Mouse (Mus musculus) intestine, embryonic 15.5 days (tissue): ENCODE measurements at regions not wholly inside any gene's neighbourhood (a gene's known extent, or its start where the extent isn't known, plus 50 kb on each side); places are given as distances from the start of the nearest gene placed in this dataset.

Experiments used
- ATAC-seq: fragments of 200-750 bp; cut with Nextera tagmentation; 2 replicates; pipeline ENCODE4 v1.8.0; 2017; ENCODE audit warnings: moderate TSS enrichment, moderate library complexity
- H3K27ac ChIP-seq: fragments of 300-500 bp; sonication (generic); 2 replicates; pipeline ENCODE4 v1.5.1; 2015; ENCODE audit warnings: mild to moderate bottlenecking, inconsistent platforms
- H3K27me3 ChIP-seq: fragments of 300-500 bp; sonication (generic); replicated peaks from 2 replicates; pipeline ENCODE4 v1.6.1; 2015; ENCODE audit warnings: inconsistent platforms
- H3K36me3 ChIP-seq: fragments of 300-500 bp; sonication (generic); 2 replicates; pipeline ENCODE4 v1.6.1; 2015; ENCODE audit warnings: inconsistent platforms
- H3K4me1 ChIP-seq: fragments of 300-500 bp; sonication (generic); replicated peaks from 2 replicates; pipeline ENCODE4 v1.6.1; 2015; ENCODE audit warnings: inconsistent platforms
- H3K4me2 ChIP-seq: fragments of 300-500 bp; sonication (generic); replicated peaks from 2 replicates; pipeline ENCODE4 v1.6.1; 2015; ENCODE audit warnings: mild to moderate bottlenecking, inconsistent platforms
- H3K4me3 ChIP-seq: fragments of 300-500 bp; sonication (generic); replicated peaks from 2 replicates; pipeline ENCODE4 v1.5.1; 2015; ENCODE audit warnings: inconsistent platforms
- H3K9ac ChIP-seq: fragments of 300-500 bp; sonication (generic); 2 replicates; pipeline ENCODE4 v1.6.1; 2015; ENCODE audit warnings: inconsistent platforms
- H3K9me3 ChIP-seq: fragments of 300-500 bp; sonication (generic); 2 replicates; pipeline ENCODE4 v1.6.1; 2016; ENCODE audit warnings: inconsistent platforms
- WGBS: fragments of 180-500 bp; shearing (Covaris S2); methylation state at CpG from one replicate; pipeline ENCODE4 v1.1.7; 2015; 5-methylcytosine and 5-hydroxymethylcytosine counted together

DNA sequence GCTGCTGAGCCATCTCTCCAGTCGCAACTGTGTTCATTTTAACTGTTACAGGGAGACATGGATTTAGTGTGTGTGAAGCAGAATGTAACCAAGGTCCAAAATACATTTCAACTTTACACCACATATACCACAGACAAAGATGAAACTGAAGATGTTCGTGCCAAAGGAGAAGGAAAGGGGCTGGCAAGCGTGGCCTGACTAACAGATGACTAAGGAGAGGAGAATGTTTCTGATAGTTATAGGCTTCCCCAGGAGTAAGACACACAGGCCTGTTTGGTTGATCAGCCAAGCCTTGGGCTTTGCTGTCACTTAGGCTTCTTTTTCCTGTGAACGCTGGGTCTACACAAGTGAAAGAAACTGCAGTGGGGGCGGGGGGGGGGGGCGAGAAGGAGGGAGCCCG is 189.8 kb downstream of the Btg1 start:
- Histone ChIP-seq H3K36me3 (no peaks in the 10 kb centered on the region), H3K9me3 (no peaks in the 10 kb centered on the region), H3K4me3 (no peak overlapping the region), H3K27me3 (no peaks in the 10 kb centered on the region), H3K4me1 (0 out of 2 replicates have a peak, but pooled peaks cover 2% of the 10 kb centered on the region), H3K9ac (no peak overlapping the region), H3K27ac (no peak overlapping the region), H3K4me2 (no peak overlapping the region)
- ATAC-seq: no peak
- 65% methylated on average over 7 of the region's 7 CpGs for WGBS

- Histone ChIP-seq H3K36me3 (no peaks in the 10 kb centered on the region), H3K4me3 (no peak overlapping the region)
- WGBS: 41% methylated on average over 1 of the region's 1 CpGs
Observed at GRCm38 (mm10) chr10:96821852-96822251, 205.0 kb downstream of the Btg1 start.

GRCm38 (mm10) chr10:96822344-96823335 is 205.8 kb downstream of the Btg1 start:
- no peak for ATAC-seq
- Histone ChIP-seq H3K9me3 (no peaks in the 10 kb centered on the region), H3K27ac (no peak overlapping the region)

More at GRCm38 (mm10) chr10:96821852-96822251, 205.0 kb downstream of the Btg1 start:
- Histone ChIP-seq H3K27ac (no peak overlapping the region), H3K27me3 (no peaks in the 10 kb centered on the region), H3K4me2 (no peak overlapping the region), H3K9ac (no peak overlapping the region), H3K4me1 (no peaks in the 10 kb centered on the region), H3K9me3 (no peaks in the 10 kb centered on the region)
- ATAC-seq: no peak

DNA sequence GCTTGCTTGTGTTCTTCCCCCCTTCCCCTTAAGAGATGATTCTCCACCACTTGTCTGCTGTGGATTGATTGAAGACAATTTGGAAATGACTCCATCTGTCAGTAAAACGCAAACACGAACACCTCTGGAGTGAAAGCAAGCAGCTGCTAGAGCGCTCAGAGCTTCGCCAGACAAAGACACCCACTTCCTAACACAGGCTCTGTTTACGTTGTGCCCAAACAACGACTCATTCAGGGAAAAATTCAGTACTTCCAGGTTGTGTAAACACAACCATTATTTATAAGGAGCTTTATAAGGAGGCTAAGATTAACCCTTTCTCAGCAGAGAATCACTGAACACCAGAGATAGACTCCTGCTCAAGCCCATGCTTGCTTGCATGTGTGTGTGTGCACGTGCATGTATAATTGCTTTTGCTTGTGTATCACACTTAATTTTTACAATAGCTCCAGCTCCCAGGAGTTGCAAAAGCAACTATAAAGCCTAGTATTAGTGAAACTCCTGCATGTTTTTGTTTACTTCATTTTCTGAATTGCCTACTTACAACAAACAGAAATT is 209.5 kb downstream of the Btg1 start:
- no peaks in the 10 kb centered on the region for H3K36me3 ChIP-seq
- no peaks in the 10 kb centered on the region for H3K4me1 ChIP-seq
- H3K27ac ChIP-seq: no peak overlapping the region
- ATAC-seq: peak; percentile 55
- no peak overlapping the region for H3K4me3 ChIP-seq
- H3K9me3 ChIP-seq: no peaks in the 10 kb centered on the region
- 18% methylated on average over 7 of the region's 7 CpGs for WGBS
- no peaks in the 10 kb centered on the region for H3K27me3 ChIP-seq
- H3K4me2 ChIP-seq: peak overlapping the region; percentile 14; the same call in 1 of the 2 replicates
- H3K9ac ChIP-seq: no peak overlapping the region

More at GRCm38 (mm10) chr10:96822344-96823335, 205.8 kb downstream of the Btg1 start:
- H3K27me3 ChIP-seq: no peaks in the 10 kb centered on the region
- no peaks in the 10 kb centered on the region for H3K4me1 ChIP-seq
- H3K9ac ChIP-seq: no peak overlapping the region
- H3K4me2 ChIP-seq: no peak overlapping the region
- H3K36me3 ChIP-seq: no peaks in the 10 kb centered on the region
- WGBS: 57% methylated on average over 7 of the region's 7 CpGs
- H3K4me3 ChIP-seq: no peak overlapping the region

- no peaks in the 10 kb centered on the region for H3K4me1 ChIP-seq
- ATAC-seq: no peak
- no peaks in the 10 kb centered on the region for H3K36me3 ChIP-seq
- no peak overlapping the region for H3K27ac ChIP-seq
- H3K9ac ChIP-seq: no peak overlapping the region
- 84% methylated on average over 5 of the region's 5 CpGs for WGBS
- H3K4me2 ChIP-seq: no peak overlapping the region
- H3K9me3 ChIP-seq: no peaks in the 10 kb centered on the region
- H3K4me3 ChIP-seq: no peak overlapping the region
- no peaks in the 10 kb centered on the region for H3K27me3 ChIP-seq
Observed at GRCm38 (mm10) chr10:96827971-96828370, 211.2 kb downstream of the Btg1 start.

GRCm38 (mm10) chr10:96828581-96829246 is 211.9 kb downstream of the Btg1 start:
- no peak overlapping the region for H3K4me2 ChIP-seq
- H3K9me3 ChIP-seq: no peaks in the 10 kb centered on the region
- no peak overlapping the region for H3K9ac ChIP-seq
- ATAC-seq: no peak
- H3K27ac ChIP-seq: no peak overlapping the region
- 86% methylated on average over 7 of the region's 7 CpGs for WGBS
- no peaks in the 10 kb centered on the region for H3K27me3 ChIP-seq
- no peaks in the 10 kb centered on the region for H3K4me1 ChIP-seq
- no peaks in the 10 kb centered on the region for H3K36me3 ChIP-seq
- H3K4me3 ChIP-seq: no peak overlapping the region

GRCm38 (mm10) chr10:96831071-96831470 is 214.3 kb downstream of the Btg1 start:
- WGBS: 87% methylated on average over 12 of the region's 12 CpGs
- no peaks in the 10 kb centered on the region for H3K4me1 ChIP-seq
- no peak for ATAC-seq
- no peak overlapping the region for H3K4me3 ChIP-seq
- H3K9me3 ChIP-seq: no peaks in the 10 kb centered on the region
- H3K4me2 ChIP-seq: no peak overlapping the region
- no peaks in the 10 kb centered on the region for H3K36me3 ChIP-seq
- no peak overlapping the region for H3K9ac ChIP-seq
- no peak overlapping the region for H3K27ac ChIP-seq
- H3K27me3 ChIP-seq: no peaks in the 10 kb centered on the region

DNA sequence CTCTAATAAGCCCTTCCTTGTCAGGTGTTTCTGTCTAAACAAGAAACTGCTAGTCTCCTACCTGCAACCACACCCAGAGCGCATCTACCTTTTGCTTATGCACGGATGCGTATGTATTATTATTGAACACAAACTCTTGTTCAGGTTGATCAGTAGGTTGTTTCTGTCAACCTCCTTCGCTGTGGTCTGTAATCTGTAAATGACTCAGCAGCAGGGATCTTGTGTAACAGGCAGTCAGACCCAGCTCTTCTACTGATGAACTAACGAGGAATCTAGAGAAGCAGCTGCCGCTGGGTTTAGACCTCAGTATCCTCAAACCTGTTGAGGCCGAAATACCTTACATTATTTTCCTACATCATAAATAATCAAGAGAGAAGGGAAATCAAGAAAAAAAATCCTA is 220.4 kb downstream of the Btg1 start:
- Histone ChIP-seq H3K4me1 (no peaks in the 10 kb centered on the region), H3K27ac (no peak overlapping the region), H3K36me3 (no peaks in the 10 kb centered on the region), H3K9me3 (no peaks in the 10 kb centered on the region), H3K9ac (no peak overlapping the region), H3K4me3 (no peak overlapping the region), H3K27me3 (no peaks in the 10 kb centered on the region), H3K4me2 (no peak overlapping the region)
- no peak for ATAC-seq
- 91% methylated on average over 7 of the region's 7 CpGs for WGBS

DNA sequence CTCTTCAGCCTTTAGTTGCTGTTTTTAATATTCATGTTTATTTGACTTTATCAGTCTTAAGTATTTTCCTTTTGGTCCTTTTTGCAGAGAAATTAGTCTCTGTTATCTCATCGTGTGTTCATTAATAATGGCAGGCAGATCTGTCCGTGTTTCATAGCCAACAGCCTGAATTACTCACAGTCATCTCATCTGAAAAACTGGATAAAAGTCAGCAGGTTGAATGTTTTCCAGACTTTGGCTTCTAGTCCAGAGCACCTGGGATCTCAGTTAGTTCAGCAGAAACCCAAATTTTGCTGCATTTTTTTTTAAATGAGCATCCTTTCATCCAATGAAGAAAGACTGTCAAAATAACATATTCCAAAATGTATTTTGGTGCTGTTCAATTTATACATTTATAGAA is 224.3 kb downstream of the Btg1 start:
- no peaks in the 10 kb centered on the region for H3K27me3 ChIP-seq
- ATAC-seq: no peak
- H3K9ac ChIP-seq: no peak overlapping the region
- no peaks in the 10 kb centered on the region for H3K4me1 ChIP-seq
- no peaks in the 10 kb centered on the region for H3K36me3 ChIP-seq
- WGBS: 69% methylated on average over 2 of the region's 2 CpGs
- H3K27ac ChIP-seq: no peak overlapping the region
- no peak overlapping the region for H3K4me2 ChIP-seq
- no peaks in the 10 kb centered on the region for H3K9me3 ChIP-seq
- no peak overlapping the region for H3K4me3 ChIP-seq

GRCm38 (mm10) chr10:96841956-96842355 is 225.2 kb downstream of the Btg1 start:
- Histone ChIP-seq H3K9ac (no peak overlapping the region), H3K36me3 (no peaks in the 10 kb centered on the region), H3K9me3 (no peaks in the 10 kb centered on the region), H3K27ac (no peak overlapping the region), H3K4me1 (no peaks in the 10 kb centered on the region), H3K4me3 (no peak overlapping the region), H3K4me2 (no peak overlapping the region), H3K27me3 (no peaks in the 10 kb centered on the region)
- 93% methylated on average over 2 of the region's 2 CpGs for WGBS
- ATAC-seq: no peak

DNA sequence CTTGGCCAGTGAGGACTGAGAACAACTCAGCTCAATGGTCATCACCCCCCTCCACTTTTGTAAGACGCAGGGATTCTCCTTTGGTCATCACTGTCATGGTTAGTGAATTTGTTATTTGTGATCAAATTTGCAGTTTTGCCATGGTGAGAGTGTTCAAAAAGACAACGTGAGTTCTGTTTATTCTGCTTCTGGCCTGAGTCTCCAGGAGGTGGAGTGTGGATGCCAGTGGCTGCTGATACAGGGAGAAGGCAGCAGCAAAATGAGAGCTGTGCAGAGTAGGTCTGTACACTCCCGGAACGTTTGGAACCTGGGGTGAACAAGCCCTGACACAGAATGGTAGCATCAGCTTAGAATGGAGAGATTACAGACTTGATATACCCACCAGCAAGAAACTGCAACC is 229.1 kb downstream of the Btg1 start:
- Histone ChIP-seq H3K36me3 (no peaks in the 10 kb centered on the region), H3K27ac (no peak overlapping the region), H3K4me1 (no peaks in the 10 kb centered on the region), H3K4me2 (no peak overlapping the region), H3K4me3 (no peak overlapping the region), H3K9ac (no peak overlapping the region), H3K9me3 (no peaks in the 10 kb centered on the region), H3K27me3 (no peaks in the 10 kb centered on the region)
- ATAC-seq: no peak
- 65% methylated on average over 4 of the region's 4 CpGs for WGBS

- Histone ChIP-seq H3K4me1 (no peaks in the 10 kb centered on the region), H3K9me3 (no peaks in the 10 kb centered on the region), H3K27me3 (no peaks in the 10 kb centered on the region), H3K9ac (no peak overlapping the region), H3K27ac (no peak overlapping the region), H3K4me3 (no peak overlapping the region), H3K4me2 (no peak overlapping the region), H3K36me3 (no peaks in the 10 kb centered on the region)
- 69% methylated on average over 6 of the region's 6 CpGs for WGBS
- no peak for ATAC-seq
Observed at GRCm38 (mm10) chr10:96847028-96847427, 230.2 kb downstream of the Btg1 start.
